Mouse (Mus musculus) urinary bladder, postnatal 10 days (tissue): Measurements from ENCODE around the gene Ddost.

Source experiments
- DNase-seq: peaks from one replicate; pipeline ENCODE4 v3.0.0; 2022; ENCODE audit warnings: low spot score

Gene Ddost

DNA sequence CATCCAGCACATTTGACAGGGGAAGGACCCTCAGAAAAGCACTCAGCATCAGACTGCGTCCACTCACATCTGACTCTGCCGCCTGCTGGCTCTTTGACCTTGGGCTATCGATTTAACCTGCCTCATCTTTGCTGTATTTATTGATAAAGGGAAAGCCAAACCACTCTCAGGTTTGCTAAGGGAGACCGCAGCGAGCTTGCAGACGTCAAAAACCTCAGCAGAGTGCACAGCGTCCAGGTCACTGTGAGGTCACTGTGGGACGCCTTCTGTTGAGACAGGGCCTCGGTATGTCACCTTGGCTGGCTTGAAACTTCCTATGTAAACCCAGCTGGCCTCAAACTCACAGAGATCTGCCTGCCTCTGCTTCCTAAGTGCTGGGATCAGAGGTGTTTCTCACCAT is 32.8 kb downstream of the Ddost start:
- DNase-seq, result no peak

DNA sequence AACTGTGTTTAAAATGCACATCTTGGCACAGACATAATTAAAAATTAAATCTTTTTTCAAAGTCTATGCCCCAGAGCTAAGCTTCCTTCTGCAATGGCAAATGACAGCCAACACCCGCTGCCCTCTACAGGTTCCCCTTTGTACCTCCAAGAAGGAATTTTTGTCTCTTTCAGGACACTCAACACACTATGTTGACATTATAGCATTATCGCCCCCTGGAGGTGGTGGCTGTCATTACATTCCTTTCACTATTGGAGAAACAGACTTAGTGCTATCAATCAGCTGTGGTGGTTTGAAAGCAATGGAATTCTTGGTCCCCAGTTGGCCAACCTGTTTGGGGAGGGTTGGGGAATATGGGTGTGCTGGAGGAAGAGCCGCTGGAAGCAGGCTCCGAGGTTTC is 35.4 kb downstream of the Ddost start:
- DNase-seq, result no peak

DNA sequence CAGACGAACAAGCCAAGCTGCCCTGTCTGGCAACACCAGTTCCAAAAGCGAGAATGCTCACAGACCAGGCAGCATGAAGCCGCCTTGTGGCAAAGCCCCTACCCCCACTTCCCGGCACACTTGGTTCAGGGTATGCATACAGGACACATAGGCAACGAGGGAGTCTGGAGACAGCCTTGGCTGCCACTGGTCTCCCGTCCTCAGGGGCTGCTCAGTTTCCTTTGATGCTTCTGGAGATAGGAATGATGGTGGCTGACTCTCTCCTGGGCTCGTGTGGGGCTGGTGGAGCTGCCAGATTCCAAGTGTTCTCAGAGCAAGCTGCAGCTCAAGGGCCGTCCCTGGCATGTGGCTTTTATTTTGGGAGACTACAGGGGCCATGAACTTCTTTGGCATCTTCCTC is 36.9 kb downstream of the Ddost start:
- no peak for DNase-seq

DNA sequence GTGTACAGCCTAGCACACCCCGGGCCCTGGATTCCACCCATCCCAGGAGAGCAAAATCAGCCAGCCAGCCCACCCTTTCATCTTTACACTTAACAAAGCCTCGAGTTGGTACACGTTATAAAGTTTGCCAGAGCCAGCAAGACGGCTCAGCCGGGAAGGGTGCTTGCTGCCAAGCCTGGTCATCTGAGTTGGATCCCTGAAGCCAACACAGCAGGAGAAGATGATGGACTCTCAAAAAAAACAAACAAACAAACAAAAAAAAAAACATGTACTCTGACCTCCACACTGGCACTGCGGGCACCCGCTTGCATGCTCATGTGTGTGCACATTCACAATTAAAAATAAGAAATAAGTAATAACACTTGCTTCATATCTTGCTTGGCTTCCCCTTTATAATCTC is 37.5 kb downstream of the Ddost start:
- no peak for DNase-seq

DNA sequence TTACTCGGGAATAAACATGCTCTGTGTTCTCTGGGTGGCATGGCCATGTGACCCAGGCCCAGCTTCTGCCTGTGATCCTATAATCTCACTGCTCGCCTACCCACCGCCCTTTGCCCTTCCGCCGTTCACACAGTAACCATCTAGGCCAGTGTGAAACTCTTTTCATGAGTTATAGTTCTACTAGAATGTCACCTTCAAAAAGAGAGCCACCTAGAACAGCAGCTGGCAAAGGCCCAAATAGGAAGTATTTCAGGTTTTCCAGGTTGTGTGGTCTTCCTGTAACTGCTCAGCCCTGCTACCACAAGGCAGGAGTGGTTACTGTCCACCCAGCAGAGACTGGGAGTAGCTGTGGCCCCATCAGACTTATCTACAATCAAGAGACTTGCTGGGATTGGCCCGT is 38.2 kb downstream of the Ddost start:
- no peak for DNase-seq

DNA sequence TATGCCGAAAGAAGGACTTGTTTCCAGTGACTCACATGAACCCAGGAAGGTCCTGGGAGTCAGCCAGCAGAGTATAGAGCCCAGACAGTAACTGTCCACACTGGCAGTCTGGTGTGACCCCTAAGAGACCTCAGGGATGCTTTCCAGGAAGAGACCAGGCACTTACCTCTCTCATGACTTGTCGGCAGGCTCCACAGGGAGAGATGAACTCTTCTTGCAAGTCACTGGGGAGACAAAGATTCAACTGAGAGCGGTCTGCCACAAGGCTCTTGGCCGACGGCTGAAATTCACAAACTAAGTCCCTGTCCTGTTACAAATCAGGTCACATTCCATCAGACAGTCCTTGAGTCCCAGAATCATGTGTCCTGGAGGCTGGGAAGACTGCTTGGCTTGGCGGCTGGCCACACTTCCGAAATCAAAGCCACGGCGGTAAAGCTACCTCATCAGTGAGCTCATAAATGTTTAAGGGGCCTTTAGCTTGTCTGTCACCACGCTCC is 38.9 kb downstream of the Ddost start:
- DNase-seq, result no peak

DNA sequence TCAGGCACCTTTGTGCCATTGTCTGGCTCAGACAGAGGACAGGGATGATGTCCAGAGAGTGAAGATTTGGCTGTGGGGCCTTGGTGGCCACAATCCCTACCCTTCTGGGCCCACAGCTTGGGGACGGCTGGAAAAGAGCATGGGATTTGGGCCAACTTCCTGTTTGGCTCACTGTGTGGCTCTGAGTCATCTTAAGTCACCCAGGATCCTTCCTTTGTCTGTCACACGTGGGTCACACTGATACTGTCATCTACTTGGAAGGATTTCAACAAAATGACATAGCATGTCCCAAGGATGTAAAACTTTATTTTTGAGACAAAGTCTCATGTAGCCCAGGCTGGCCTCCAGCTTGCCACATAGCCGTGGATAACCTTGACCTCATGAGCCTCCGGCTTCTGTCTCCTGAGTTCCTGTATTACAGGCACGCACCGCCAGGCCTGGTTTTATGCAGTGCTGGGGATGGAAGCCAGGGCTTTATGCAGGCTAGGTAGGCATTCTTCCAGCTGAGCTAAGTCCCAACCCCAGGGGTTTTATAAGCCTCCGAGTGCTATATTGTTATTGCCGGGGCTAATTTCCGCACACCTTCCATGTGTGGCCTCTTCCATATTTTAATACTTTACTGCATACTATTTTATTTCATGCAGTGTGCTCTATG is 40.5 kb downstream of the Ddost start:
- no peak for DNase-seq

DNA sequence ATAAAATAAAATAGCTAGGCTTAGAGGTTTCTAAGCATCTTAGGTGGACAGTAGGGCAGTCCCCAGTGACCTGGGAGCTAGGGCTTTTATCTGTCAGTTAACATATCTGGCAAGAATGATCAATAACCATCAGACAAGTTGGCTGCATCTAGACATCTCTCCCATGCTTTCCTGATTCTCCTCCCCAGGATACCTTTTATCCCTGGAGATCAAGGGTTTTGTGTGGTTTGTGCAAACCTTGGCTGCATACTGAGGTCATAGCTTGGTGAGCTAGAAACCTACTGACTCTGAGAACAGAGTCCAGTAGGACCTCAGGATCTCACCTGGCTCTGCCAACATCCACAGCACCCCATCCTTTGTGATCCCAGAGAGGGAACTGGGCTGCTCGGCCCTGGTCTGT is 42.8 kb downstream of the Ddost start:
- DNase-seq, result no peak

DNA sequence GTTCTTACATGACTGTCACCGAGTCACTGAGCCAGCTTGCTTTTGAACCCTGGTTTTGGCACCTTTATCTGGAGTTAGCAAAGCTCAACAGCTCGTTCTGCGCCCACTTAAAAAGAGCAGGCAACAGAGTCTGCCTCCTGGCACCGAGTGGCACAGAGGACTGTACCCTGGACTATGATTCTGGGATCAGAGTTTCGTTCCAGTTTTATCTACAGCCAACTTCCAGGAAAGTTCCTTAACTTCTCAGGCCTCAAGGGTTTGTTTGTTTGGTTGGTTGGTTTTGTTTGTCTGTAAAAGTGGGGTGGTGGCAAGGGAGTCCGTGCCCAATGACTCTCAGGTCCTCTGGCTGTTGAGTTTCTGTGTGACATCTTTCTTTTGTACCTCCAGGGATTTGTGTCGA is 44.2 kb downstream of the Ddost start:
- DNase-seq, result no peak

DNA sequence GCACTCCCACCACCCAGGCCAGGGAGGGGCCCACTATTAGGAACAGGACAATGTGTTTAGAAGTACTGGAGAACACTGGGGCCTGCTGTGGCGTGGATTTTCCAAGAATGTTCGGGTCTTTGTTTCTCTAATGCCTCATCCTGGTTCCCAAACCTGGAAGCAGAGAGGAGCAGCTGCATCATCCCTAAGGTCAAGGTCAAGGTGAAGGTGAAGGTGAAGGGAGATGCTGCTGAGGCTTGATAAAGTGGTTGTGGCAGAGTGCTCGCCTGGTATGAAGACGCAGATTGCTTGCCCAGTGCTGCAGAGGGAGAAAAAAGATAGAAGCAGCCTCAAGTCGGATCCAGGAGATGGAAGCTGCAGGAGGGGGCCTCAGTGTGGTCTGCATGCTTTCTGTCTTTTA is 47.3 kb downstream of the Ddost start:
- DNase-seq, result no peak

DNA sequence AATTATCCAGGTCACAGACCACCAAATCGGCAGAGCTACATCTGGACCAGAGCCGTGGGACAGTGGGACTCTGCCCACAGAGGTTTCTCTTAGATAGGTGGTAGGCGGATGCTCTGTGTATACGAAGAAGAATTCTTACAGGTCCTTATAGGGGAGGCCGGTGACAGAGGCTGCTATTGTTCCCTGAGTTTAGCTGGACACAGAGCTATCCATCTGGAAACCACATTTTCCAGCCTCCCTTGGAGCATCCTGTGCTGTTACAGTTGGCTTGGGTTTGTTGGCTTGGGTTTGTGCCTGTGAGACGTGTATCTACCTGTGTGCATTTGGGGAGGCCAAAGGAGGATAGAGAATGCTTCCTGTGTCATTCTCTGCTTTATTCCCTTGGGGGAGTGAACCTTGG is 48.2 kb downstream of the Ddost start:
- no peak for DNase-seq

DNA sequence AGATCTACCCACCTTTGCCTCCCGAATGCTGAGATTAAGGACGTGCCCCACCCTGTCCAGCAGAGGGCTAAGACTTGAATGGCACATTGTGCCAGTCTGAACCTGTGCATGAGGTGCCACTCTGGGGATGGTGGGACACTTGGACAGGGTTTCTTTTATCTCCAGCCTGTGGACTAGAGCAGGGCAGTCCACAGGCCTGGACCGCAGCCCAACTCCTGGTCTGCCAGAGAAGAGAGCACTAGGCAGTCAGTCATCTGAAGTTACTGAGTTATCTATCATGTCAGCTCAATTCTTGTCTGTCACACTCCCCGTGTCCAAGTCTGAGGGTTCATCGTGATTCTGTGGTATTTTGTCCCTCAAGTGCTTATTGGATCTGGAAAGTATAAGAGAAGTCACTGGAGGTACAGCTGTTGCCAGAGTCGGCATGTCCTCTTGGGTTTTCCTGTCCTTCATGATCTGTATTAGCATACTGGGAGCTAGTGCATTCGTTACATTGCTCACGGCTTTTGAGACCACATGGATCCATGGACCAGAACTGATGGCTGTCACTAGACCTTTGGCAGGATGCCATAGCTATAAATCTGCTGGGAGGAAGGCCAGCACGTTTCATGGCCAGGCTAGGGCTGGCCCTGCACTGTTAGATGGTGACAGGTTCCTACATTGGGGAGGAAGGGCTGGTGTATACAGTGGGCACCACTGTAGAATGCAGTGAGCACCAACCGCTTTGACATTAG is 49.1 kb downstream of the Ddost start:
- no peak for DNase-seq

DNA sequence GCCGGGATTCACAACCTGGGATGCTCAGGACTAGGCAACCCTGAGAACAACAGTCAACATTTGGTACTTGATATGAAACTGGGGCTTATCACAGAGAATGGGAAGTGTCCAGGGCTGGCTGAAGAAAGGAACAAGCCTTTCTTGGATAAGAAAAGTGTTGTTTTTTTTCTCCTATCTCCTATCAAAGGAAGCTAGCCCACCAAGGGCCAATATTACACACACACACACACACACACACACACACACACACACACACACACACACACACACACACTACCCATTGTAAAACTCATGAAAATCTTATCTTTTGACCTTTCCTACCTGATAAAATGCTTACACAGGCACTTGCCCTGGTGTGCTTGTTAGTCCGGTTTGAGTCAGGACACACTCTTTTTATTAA is 51.0 kb downstream of the Ddost start:
- DNase-seq, result no peak

DNA sequence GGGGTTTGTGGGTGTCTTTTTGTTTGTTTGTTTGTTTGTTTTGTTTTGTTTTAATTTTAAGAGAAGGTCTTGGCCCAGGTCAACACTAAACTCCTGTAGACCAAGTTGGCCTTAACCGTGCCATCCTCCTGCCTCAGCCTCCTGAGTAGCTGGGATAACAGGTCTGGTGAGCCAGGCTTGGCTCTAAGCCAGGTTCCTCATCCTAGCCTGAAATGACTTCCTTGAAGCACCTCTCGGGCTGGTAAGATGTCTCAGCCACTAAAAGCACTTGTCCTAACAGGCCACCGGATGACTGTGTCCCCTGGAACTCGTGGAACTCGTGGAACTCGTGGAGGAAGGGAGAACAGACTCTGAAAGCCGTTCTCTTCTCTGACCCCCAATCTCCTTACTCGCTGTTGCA is 51.6 kb downstream of the Ddost start:
- DNase-seq, result no peak

DNA sequence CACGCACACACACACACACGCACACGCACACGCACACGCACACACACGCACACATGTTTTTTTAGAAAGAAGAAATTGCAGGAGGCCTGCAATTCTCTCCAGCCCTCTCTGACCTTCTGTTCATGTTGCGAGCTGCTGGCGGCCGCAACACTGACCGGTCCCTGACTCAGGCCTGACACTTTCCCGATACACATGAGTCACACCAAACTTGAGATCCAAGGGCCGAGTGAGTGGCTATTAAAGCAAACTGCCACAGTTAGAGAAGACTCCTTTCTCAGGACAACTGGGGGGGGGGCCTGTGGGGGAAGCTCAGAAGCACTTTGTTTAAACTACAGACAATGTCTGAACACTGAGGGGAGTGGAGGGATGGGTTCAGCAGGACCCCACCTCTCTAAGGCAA is 52.0 kb downstream of the Ddost start:
- DNase-seq, result no peak

DNA sequence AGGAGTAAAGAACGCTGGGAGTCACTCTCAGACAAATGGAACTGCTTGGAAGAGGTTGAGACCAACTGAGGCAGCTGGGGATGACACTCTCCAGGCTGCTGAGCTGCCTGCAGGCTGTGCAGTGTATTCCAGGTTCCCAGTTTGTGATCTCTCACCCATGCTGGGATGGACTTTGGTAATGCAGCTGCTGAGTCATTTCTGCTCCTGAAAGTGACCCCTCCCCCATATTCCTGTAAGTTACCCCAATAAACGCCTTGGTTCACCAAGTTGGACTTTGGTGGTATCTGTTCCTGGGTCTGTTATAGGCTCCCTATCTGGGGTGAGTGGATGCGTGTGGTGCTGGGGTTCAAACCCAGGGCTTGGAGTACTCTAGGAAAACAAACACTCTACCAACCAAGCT is 53.6 kb downstream of the Ddost start:
- no peak for DNase-seq

DNA sequence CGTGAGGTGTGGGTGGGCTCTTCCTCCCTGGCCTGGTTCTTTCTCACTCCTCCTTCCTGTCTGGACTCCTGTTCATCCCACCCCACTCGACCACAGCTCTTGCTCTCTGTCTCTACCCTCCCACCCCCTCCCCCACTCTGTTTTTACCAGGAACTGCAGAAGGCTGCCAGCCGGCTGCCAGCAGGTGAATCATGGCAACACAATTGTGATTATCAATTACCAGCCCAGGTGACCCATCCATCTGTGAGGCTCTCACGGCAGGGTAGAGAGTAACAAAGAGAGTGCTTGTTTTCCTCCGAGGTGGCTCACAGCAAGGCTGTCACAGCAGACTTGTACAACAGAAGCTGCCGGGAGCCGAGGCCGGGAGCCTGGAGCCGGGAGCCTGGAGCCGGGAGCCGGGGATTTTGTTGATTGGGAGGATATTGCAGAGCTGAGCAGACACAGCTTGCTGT is 56.9 kb downstream of the Ddost start:
- DNase-seq, result no peak
